Mouse (Mus musculus) left cerebral cortex, postnatal 36 days (tissue): ENCODE results near the gene Zmym2. TPM values are rescaled to one million over a fixed set of nuclear protein-coding genes. Genes with fewer than 3 reads are reported as not detected.

Experiments used
- DNase-seq, 2 experiments: peaks; one replicate each; pipeline ENCODE4 v3.0.0; 2021 to 2022; ENCODE audit warnings: low spot score in 2 of 2, mixed read lengths in 1 of 2
- intact Hi-C: fragments of 180-260 bp; cut with DNase I; formaldehyde crosslinking; loops from one replicate; pipeline ENCODE4 v1.15.1; 2025
- total RNA-seq, 2 experiments: library from RNA; stranded (reverse); gene quantifications; 2 replicates each; pipeline ENCODE4 v1.2.3; 2021

The Zmym2 gene
- total RNA-seq, 2 experiments from 2014 or later: 82.1 to 106 TPM

DNA sequence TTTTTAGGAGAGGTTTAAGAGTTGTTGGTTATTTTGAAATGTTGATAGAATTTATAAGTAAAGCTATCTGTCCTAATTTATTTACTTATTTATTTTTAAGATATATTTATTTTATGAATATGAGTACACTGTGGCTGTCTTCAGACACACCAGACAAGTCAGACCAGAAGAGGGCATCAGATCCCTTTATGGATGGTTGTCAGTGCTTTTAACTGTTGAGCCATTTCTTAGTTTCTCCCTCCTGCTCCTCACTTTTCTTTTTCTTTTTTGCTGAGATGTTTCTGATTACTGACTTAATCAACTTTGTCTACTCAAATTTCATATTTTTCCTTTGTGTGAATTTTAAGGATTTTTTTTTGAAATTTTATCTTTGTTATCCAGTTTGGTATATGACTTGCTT, 13.2 kb downstream of the Zmym2 start:
- intact Hi-C loops: no loop called here
- DNase-seq: no peak

- intact Hi-C loops: no loop called here
- no peak for DNase-seq
Observed at GRCm38 (mm10) chr14:56903039-56903438, 16.6 kb downstream of the Zmym2 start.

GRCm38 (mm10) chr14:56905696-56906095, 19.2 kb downstream of the Zmym2 start:
- intact Hi-C loops: no loop called here
- no peak for DNase-seq

- intact Hi-C loops: no loop called here
- DNase-seq: no peak
Observed at GRCm38 (mm10) chr14:56918532-56918931, 32.1 kb downstream of the Zmym2 start.

DNA sequence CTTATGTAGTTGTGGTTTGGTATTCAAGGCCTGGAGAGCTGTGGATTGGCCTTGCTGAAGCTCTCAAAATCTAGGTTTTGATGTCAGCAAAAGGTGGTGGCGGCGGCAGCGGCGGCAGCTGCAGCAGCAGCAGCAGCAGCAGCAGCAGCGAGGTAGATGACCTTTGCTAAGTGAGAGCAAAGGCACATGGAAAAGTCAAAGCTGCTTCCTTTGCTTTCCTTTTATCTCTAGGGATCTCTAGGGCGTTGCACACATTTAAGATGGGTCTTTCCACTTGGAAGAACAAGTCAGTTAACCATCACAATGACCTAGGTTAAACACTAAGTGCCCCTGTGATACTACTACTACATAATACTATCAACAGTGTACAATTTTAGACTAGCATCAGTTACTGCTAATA, 49.0 kb downstream of the Zmym2 start:
- intact Hi-C loops: no loop called here

GRCm38 (mm10) chr14:56939903-56940302, 53.5 kb downstream of the Zmym2 start:
- intact Hi-C loops: no loop called here

More for the DNA sequence above, 49.0 kb downstream of the Zmym2 start:
- DNase-seq: no peak

DNA sequence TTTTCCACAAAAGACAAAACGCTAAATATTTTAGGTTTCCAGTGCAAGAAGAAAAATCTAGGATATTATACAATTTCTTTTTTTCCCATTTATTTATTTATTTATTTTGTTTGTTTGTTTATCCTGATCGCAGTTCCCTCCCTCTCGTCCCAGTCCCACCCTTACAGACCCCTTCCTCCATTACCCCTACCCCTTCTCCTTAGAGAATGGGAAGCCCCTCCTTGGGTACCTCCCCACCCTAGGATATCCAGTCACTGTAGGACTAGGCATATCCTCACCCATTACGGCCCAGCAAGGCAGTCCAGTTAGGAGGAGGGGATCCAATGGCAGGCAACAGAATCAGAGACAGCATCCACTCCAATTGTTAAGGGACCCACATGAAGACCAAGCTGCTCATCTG, 66.5 kb downstream of the Zmym2 start:
- DNase-seq: no peak
- intact Hi-C loops: no loop called here

More at GRCm38 (mm10) chr14:56939903-56940302, 53.5 kb downstream of the Zmym2 start:
- no peak for DNase-seq

GRCm38 (mm10) chr14:56954393-56954792, 67.9 kb downstream of the Zmym2 start:
- intact Hi-C loops: no loop called here

GRCm38 (mm10) chr14:56963969-56964734, 77.7 kb downstream of the Zmym2 start:
- intact Hi-C loops: loop anchor here (5.0 kb wide), 1 partner anchor 93 kb away; the partner anchor contains the start of gene Gja3
- no peak for DNase-seq

More at GRCm38 (mm10) chr14:56954393-56954792, 67.9 kb downstream of the Zmym2 start:
- no peak for DNase-seq

DNA sequence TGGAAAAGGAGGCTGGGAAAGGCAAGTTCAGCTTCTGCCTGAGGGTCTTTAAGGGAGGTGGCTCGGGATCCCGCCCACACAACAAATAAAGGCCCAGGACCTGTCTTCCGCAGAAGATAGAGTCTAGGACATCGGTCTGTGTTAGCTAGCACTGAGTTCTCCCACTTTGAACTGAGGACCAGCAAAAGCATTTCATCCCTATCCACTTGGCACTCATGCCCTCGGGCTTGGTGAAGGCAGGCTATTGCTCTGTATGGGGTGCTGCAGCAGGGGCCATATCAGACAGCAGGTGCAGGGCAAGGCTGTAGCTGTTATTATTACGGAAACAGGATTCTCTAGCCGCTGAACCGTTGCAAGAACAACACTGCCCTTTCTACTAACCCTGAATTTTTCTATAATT, 83.2 kb downstream of the Zmym2 start:
- intact Hi-C loops: no loop called here
- no peak for DNase-seq

- intact Hi-C loops: no loop called here
- no peak for DNase-seq
Observed at GRCm38 (mm10) chr14:56970160-56970559, 83.7 kb downstream of the Zmym2 start.

DNA sequence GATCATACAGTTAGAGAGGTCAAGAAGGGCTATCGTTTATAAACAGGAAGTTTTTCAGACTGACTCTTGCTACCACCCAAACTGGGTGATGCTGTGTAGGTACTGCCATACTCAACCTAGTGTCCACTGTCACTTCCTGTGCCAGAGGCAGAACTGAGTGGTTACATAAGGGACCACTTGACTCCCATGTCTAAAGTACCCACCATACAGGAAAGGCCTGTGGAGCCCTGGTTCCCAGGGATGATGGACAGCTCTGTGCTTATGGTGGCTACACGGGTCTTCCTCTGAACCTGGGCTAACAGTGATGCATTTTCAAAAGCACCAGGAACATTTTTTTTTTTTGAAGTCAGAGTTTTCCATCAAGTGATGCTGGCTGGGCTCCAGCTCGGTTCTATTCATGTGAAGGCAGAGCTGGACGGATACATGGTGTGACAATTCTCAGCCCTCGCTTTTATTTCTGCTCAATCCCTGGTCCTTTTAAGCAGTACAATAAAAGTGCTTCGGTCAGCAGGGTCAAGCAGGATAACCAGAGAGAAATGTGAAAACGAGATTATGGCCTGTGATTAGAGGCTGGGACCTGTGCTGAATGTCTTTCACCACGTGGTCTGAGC, 91.7 kb downstream of the Zmym2 start:
- no peak for DNase-seq
- intact Hi-C loops: no loop called here

- no peak for DNase-seq
- intact Hi-C loops: no loop called here
Observed at GRCm38 (mm10) chr14:56988621-56989020, 102.2 kb downstream of the Zmym2 start.

Other genes with a start within 250 kb of the Zmym2 start
- gene Mphosph8, start 218.4 kb upstream of the Zmym2 start, total RNA-seq: 10 to 100 TPM; 46.6 to 59.0 TPM
- gene Pspc1, start 108.3 kb upstream of the Zmym2 start, total RNA-seq: 10 to 100 TPM; 56.8 to 58.1 TPM
- gene Zmym5, start 74.9 kb upstream of the Zmym2 start, total RNA-seq: 10 to 100 TPM; 25.8 to 32.7 TPM
- under 1 TPM; 0.15 to 0.27 TPM for gene Gja3, start 171.4 kb downstream of the Zmym2 start, total RNA-seq
- gene Gjb2, start 218.0 kb downstream of the Zmym2 start, total RNA-seq: 10 to 100 TPM in 1 of 2 experiments, 1 to 10 TPM in 1; 8.8 to 10.8 TPM
- under 1 TPM; 0.77 to 0.96 TPM for gene Gm4491, start 229.2 kb downstream of the Zmym2 start, total RNA-seq
- 100 to 1,000 TPM in 1 of 2 experiments, 10 to 100 TPM in 1; 99.8 to 127 TPM for gene Gjb6, start 247.0 kb downstream of the Zmym2 start, total RNA-seq